In genomic region chr17:29628946-29629345, GRCm38 (mm10) we compare ENCODE assay signal across 15 mouse cellular contexts. TPM values are rescaled to one million over a fixed set of nuclear protein-coding genes. Genes with fewer than 3 reads are reported as not detected.
DNase-seq lines count a peak whose midpoint lies in the region; ATAC-seq and TF ChIP-seq lines count a peak whose summit lies in the region.
"Had no signal": no experiment of that assay in that cellular context is flagged by ENCODE, and none has a peak within 500 bp of the region (broad histone marks: within the 10 kb centered on the region; RNA-seq: fewer than 3 reads in every experiment).

No protein-coding gene starts in this region.

- ATAC-seq in liver, embryonic 14.5 days (ENCODE audit: insufficient read depth): no peak
- no peak for ATAC-seq in liver, postnatal 0 days
- ATAC-seq: forebrain, embryonic 13.5 days had no signal

- H3K36me3 ChIP-seq in liver, embryonic 14.5 days (replicated peaks; ENCODE audit: control insufficient read depth, insufficient read depth, low read depth): peaks cover 72% of the 10 kb centered on the region
- H3K36me3 ChIP-seq in liver, postnatal 0 days (replicated peaks; ENCODE audit: insufficient read depth, low read length): peaks cover 82% of the 10 kb centered on the region

- H3K4me1 ChIP-seq in liver, embryonic 14.5 days (replicated peaks; ENCODE audit: control insufficient read depth in 2 of 2, insufficient read depth in 2 of 2, low read length in 1 of 2): peaks cover 10 to 14% of the 10 kb centered on the region in 2 experiments
- H3K4me1 ChIP-seq in liver, postnatal 0 days (ENCODE audit: insufficient read depth): peaks cover 7% of the 10 kb centered on the region; the same call in 1 of the 2 replicates
- H3K4me1 ChIP-seq: embryonic facial prominence, embryonic 15.5 days; forebrain, embryonic 13.5 days; midbrain, embryonic 12.5 days had no signal

- no peak overlapping the region for H3K9ac ChIP-seq in liver, embryonic 14.5 days (replicated peaks)
- no peak overlapping the region for H3K9ac ChIP-seq in liver, postnatal 0 days (replicated peaks)
- H3K9ac ChIP-seq: embryonic facial prominence, embryonic 15.5 days; forebrain, embryonic 13.5 days; midbrain, embryonic 12.5 days had no signal

- intact Hi-C loops in gastrocnemius, postnatal 36 days (cut with DNase I): no loop called here

- TF ChIP-seq EP300 in liver, embryonic 14.5 days (IDR thresholded peaks at IDR 0.05; ENCODE audit: low read depth): no peak
- TF ChIP-seq EP300 in liver, postnatal 0 days (IDR thresholded peaks at IDR 0.05; ENCODE audit: low read depth): no peak

- 79% methylated on average over 5 of the region's 5 CpGs for WGBS in liver, embryonic 14.5 days (ENCODE audit: insufficient replicate concordance)
- 82% methylated on average over 5 of the region's 5 CpGs for WGBS in liver, postnatal 0 days (ENCODE audit: insufficient replicate concordance)

- DNase-seq in gastrocnemius, postnatal 25 days: peak; percentile 26
- no peak for DNase-seq in gastrocnemius, postnatal 36 days
- DNase-seq in liver, embryonic 14.5 days (ENCODE audit: low read depth in 3 of 3, low spot score in 3 of 3): no peak
- no peak for DNase-seq in liver, postnatal 0 days
- peak; percentile 70 for DNase-seq in cerebellum, adult 9-11 months
- DNase-seq in thymus, postnatal 0 days (ENCODE audit: low spot score): no peak
- DNase-seq in lung, postnatal 36 days: no peak
- DNase-seq: heart, postnatal 10 days; lung, postnatal 4 days; right cerebral cortex, adult 18-20 months; thymus, postnatal 36 days had no signal

- H3K27ac ChIP-seq in liver, embryonic 14.5 days: peak overlapping the region; percentile 51
- no peak overlapping the region for H3K27ac ChIP-seq in liver, postnatal 0 days (ENCODE audit: low read depth)
- H3K27ac ChIP-seq: embryonic facial prominence, embryonic 15.5 days; forebrain, embryonic 13.5 days; layer of hippocampus, adult 2 months; midbrain, embryonic 12.5 days had no signal

- no peak overlapping the region for H3K4me2 ChIP-seq in liver, embryonic 14.5 days (ENCODE audit: low read depth)
- no peak overlapping the region for H3K4me2 ChIP-seq in liver, postnatal 0 days (ENCODE audit: low read depth, low read length)
- H3K4me2 ChIP-seq: embryonic facial prominence, embryonic 15.5 days; forebrain, embryonic 13.5 days; midbrain, embryonic 12.5 days had no signal

- H3K4me3 ChIP-seq in liver, embryonic 14.5 days (ENCODE audit: insufficient read depth in 1 of 2, low read depth in 2 of 2, low read length in 2 of 2): no peak overlapping the region
- H3K4me3 ChIP-seq in liver, postnatal 0 days (ENCODE audit: low read depth, low read length): no peak overlapping the region
- H3K4me3 ChIP-seq: embryonic facial prominence, embryonic 15.5 days; forebrain, embryonic 13.5 days; layer of hippocampus, adult 2 months; midbrain, embryonic 12.5 days had no signal

- H3K9me3 ChIP-seq in liver, embryonic 14.5 days (ENCODE audit: control insufficient read depth, low read length): no peaks in the 10 kb centered on the region
- no peaks in the 10 kb centered on the region for H3K9me3 ChIP-seq in liver, postnatal 0 days (ENCODE audit: low read length)
- H3K9me3 ChIP-seq: embryonic facial prominence, embryonic 15.5 days; forebrain, embryonic 13.5 days; midbrain, embryonic 12.5 days had no signal

- no peaks in the 10 kb centered on the region for H3K27me3 ChIP-seq in liver, embryonic 14.5 days (ENCODE audit: control insufficient read depth, insufficient read depth, low read length)
- no peaks in the 10 kb centered on the region for H3K27me3 ChIP-seq in liver, postnatal 0 days (ENCODE audit: insufficient read depth, low read length)
- H3K27me3 ChIP-seq: embryonic facial prominence, embryonic 15.5 days; forebrain, embryonic 13.5 days; midbrain, embryonic 12.5 days had no signal

- TF ChIP-seq CTCF in liver, embryonic 14.5 days (IDR thresholded peaks at IDR 0.05; ENCODE audit: low read depth): no peak
- TF ChIP-seq CTCF in liver, postnatal 0 days (IDR thresholded peaks at IDR 0.05; ENCODE audit: low read depth): no peak

RNA-seq across cellular contexts. Expression of gene Gm28043, which starts 14.3 kb away (rescaled TPM):
- total RNA-seq in gastrocnemius, postnatal 25 days (2021): 1 to 10 TPM in 1 of 2 experiments, under 1 TPM in 1; 0.67 to 1.0 TPM
- total RNA-seq in gastrocnemius, postnatal 36 days (2021): 1 to 10 TPM in 1 of 2 experiments, under 1 TPM in 1; 0.84 to 1.7 TPM
- polyA plus RNA-seq in liver, embryonic 14.5 days (2012; rRNA removed): 1.0 and 1.4 TPM in 2 replicates
- 0.38 and 1.1 TPM in 2 replicates for polyA plus RNA-seq in liver, embryonic 14.5 days (2014; fragmentation: Nextera tagmentation; extraction: Ambion mirVana)
- polyA plus RNA-seq in liver, postnatal 0 days (2015; fragmentation: Nextera tagmentation; extraction: Ambion mirVana): 0.49 and 0.69 TPM in 2 replicates
- 2.0 and 3.0 TPM in 2 replicates for polyA plus RNA-seq in thymus, postnatal 0 days (2015; fragmentation: Nextera tagmentation; extraction: Ambion mirVana)

RNA-seq across cellular contexts. Expression of gene Rnf8, which starts 14.4 kb away (rescaled TPM):
- 10 to 100 TPM; 18.1 to 21.0 TPM for total RNA-seq in gastrocnemius, postnatal 25 days (2021)
- total RNA-seq in gastrocnemius, postnatal 36 days (2021): 10 to 100 TPM; 17.9 to 22.4 TPM
- 11.5 and 23.7 TPM in 2 replicates for polyA plus RNA-seq in liver, embryonic 14.5 days (2012; rRNA removed)
- 35.9 and 40.4 TPM in 2 replicates for polyA plus RNA-seq in liver, embryonic 14.5 days (2014; fragmentation: Nextera tagmentation; extraction: Ambion mirVana)
- polyA plus RNA-seq in liver, postnatal 0 days (2015; fragmentation: Nextera tagmentation; extraction: Ambion mirVana): 20.9 and 22.3 TPM in 2 replicates
- 57.4 and 61.8 TPM in 2 replicates for polyA plus RNA-seq in thymus, postnatal 0 days (2015; fragmentation: Nextera tagmentation; extraction: Ambion mirVana)

RNA-seq across cellular contexts. Expression of gene Cmtr1, which starts 31.4 kb away (rescaled TPM):
- 10 to 100 TPM; 31.1 to 34.2 TPM for total RNA-seq in gastrocnemius, postnatal 25 days (2021)
- 10 to 100 TPM; 35.5 to 41.4 TPM for total RNA-seq in gastrocnemius, postnatal 36 days (2021)
- 14.9 and 16.1 TPM in 2 replicates for polyA plus RNA-seq in liver, embryonic 14.5 days (2012; rRNA removed)
- 55.9 and 66.0 TPM in 2 replicates for polyA plus RNA-seq in liver, embryonic 14.5 days (2014; fragmentation: Nextera tagmentation; extraction: Ambion mirVana)
- polyA plus RNA-seq in liver, postnatal 0 days (2015; fragmentation: Nextera tagmentation; extraction: Ambion mirVana): 52.8 and 57.2 TPM in 2 replicates
- polyA plus RNA-seq in thymus, postnatal 0 days (2015; fragmentation: Nextera tagmentation; extraction: Ambion mirVana): 131 and 136 TPM in 2 replicates

Comparison
In these comparisons a context has a peak if more than half of its experiments do, and no peak if none do; other contexts are left out.
1. DNase-seq: peak in gastrocnemius, postnatal 25 days (single experiment) and cerebellum, adult 9-11 months (single experiment); none in gastrocnemius, postnatal 36 days (0 of 2), liver, embryonic 14.5 days (0 of 3), liver, postnatal 0 days (single experiment), thymus, postnatal 0 days (single experiment) and lung, postnatal 36 days (single experiment).